Mouse (Mus musculus) heart, postnatal 36 days (tissue): Measurements from ENCODE around the gene Gm5169. TPM values are rescaled to one million over a fixed set of nuclear protein-coding genes. Genes with fewer than 3 reads are reported as not detected.
"Not testable (repeated sequence)": the region's sequence is repeated elsewhere in the genome, so short reads cannot be mapped to it uniquely, and the experiment has no call there.

Experiments used
- DNase-seq, 2 experiments: peaks; one replicate each; pipeline ENCODE4 v3.0.0; 2021 to 2022
- intact Hi-C: fragments of 180-260 bp; cut with DNase I; formaldehyde crosslinking; loops from one replicate; pipeline ENCODE4 v1.15.1; 2025
- total RNA-seq, 2 experiments: library from RNA; stranded (reverse); gene quantifications; 2 replicates each; pipeline ENCODE4 v1.2.3; 2021

Gm5169 gene
- total RNA-seq: not detected

- DNase-seq, intact Hi-C loops: not testable (repeated sequence)
Observed at GRCm38 (mm10) chrX:25301355-25301754, at the start of gene Gm5169. Gene Gm5169, minus strand, starts transcription at chrX:25301455.

GRCm38 (mm10) chrX:25347424-25347823 is 46.2 kb upstream of the Gm5169 start:
- DNase-seq, intact Hi-C loops: not testable (repeated sequence)
